Mouse (Mus musculus) cortical plate, adult 2 months (tissue): ENCODE measurements around the gene Gm9508. TPM values are rescaled to one million over a fixed set of nuclear protein-coding genes. Genes with fewer than 3 reads are reported as not detected.

Experiments
- H3K27ac ChIP-seq: fragments of 200-500 bp; 2 replicates; pipeline ENCODE4 v1.5.1; 2012; ENCODE audit warnings: low read length, control low read depth, inconsistent platforms; ENCODE audit not compliant: insufficient read depth
- H3K4me1 ChIP-seq: fragments of 200-500 bp; 2 replicates; pipeline ENCODE4 v1.6.1; 2011; ENCODE audit warnings: low read length; ENCODE audit not compliant: control insufficient read depth, insufficient read depth
- H3K4me3 ChIP-seq: fragments of 200-500 bp; 2 replicates; pipeline ENCODE4 v1.5.1; 2011; ENCODE audit warnings: mild to moderate bottlenecking, low read length, control low read depth; ENCODE audit not compliant: insufficient read depth
- CTCF ChIP-seq: fragments of 200-500 bp; IDR thresholded peaks from 2 replicates; pipeline ENCODE4 v1.5.1; 2011; ENCODE audit warnings: mild to moderate bottlenecking, control low read depth, low read length; ENCODE audit not compliant: insufficient read depth; ENCODE audit errors: extremely low read depth
- POLR2A ChIP-seq: fragments of 200-500 bp; IDR thresholded peaks from 2 replicates; pipeline ENCODE4 v1.6.1; 2011; ENCODE audit warnings: mild to moderate bottlenecking, low read length, control low read depth; ENCODE audit not compliant: insufficient read depth; ENCODE audit errors: extremely low read depth
- polyA plus RNA-seq: library from polyadenylated mRNA; depleted of rRNA; stranded (reverse); fragments of >200 nt; gene quantifications from 2 replicates; pipeline ENCODE4 v1.2.3, GENCODE M21; 2012; rRNA removed

Gm9508 gene
- polyA plus RNA-seq, 1 experiment = not detected

DNA sequence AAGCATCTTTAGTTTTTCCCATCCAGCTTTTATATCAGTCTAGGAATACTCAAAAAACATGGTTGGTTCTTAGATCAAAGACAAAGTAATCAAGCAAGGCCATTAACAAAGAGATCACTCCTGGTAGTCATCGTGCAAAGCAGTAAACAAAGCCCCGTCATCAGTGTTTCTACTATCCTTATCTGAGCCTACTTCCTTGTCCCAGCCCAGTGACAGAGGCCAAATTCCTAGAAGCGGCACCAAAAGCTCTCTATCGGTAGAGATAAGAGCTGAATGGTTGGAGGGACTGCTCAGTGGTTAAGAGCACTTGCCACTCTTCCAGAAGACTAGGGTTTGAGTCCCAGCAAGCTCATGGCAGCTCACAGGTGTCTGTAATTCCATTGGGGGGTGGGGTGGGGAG, 25.5 kb downstream of the Gm9508 start:
- H3K4me1 ChIP-seq = no peaks in the 10 kb centered on the region
- no peak for TF ChIP-seq POLR2A
- TF ChIP-seq CTCF = no peak
- H3K4me3 ChIP-seq = no peak overlapping the region
- H3K27ac ChIP-seq = no peak overlapping the region

- TF ChIP-seq CTCF = no peak
- no peaks in the 10 kb centered on the region for H3K4me1 ChIP-seq
- H3K27ac ChIP-seq = no peak overlapping the region
- no peak overlapping the region for H3K4me3 ChIP-seq
Observed at GRCm38 (mm10) chr10:77670710-77671109, 26.3 kb downstream of the Gm9508 start.

DNA sequence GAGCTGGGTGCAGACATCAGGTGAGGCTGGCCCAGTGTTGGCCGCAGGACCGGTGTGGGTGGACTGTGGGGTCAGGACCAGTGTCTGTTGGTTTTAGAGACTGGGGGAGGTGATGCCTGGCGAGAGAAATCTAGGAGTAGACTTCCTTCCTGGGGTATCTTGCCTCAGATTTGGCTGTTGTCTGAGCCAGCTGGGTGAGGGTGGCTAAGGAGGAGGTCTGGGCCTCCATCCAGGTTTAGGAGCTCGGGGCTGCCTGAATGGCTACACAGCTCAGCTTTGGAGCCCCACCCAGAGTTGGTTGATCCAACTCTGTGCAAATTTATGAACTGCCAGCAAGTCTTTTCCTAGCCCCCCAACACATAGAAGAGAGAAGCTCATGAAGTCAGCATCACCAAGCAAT, 29.6 kb downstream of the Gm9508 start:
- no peak for TF ChIP-seq POLR2A
- TF ChIP-seq CTCF = no peak
- no peak overlapping the region for H3K4me3 ChIP-seq
- H3K4me1 ChIP-seq = no peaks in the 10 kb centered on the region
- no peak overlapping the region for H3K27ac ChIP-seq

GRCm38 (mm10) chr10:77666342-77666741, 30.7 kb downstream of the Gm9508 start:
- Histone ChIP-seq H3K4me3 (no peak overlapping the region), H3K4me1 (no peaks in the 10 kb centered on the region), H3K27ac (no peak overlapping the region)
- TF ChIP-seq CTCF = no peak

GRCm38 (mm10) chr10:77663949-77664665, 32.9 kb downstream of the Gm9508 start:
- TF ChIP-seq CTCF (no peak), POLR2A (no peak)
- Histone ChIP-seq H3K27ac (no peak overlapping the region), H3K4me3 (no peak overlapping the region), H3K4me1 (no peaks in the 10 kb centered on the region)

DNA sequence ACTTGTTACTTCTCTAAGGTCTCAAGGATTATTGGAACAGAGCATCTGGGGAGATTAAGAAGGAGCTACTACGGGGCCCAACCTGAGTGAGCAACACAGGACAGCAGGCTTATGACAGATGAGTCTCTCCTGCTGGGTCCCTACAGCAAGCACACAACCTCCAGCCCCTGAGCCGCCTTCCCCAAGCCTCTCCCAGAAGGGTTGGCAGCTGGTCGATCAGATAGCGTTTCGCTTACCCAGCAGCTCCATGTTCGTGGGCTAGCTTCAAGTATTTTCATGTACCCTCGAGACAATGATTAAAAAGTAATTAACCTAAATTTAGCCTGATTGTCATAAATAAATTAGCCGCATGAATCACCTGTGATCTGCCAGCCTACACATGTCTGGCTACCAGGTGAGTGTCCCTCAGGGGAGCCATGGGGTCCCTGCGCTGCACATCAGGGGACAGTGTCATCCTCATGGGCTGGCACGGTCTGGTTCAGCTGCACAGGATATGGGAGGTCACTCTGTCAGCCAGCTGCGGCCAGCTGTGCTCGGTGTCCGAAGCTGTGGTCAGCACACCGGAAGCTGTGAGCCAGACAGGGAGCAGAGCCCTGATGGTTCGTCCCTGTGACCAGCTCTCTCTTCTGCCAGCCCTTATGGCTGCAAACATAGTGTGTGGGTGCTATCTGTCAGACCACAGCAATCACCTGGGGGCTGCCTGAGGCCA, 38.6 kb downstream of the Gm9508 start:
- TF ChIP-seq POLR2A (no peak), CTCF (no peak)
- H3K27ac ChIP-seq = no peak overlapping the region
- H3K4me1 ChIP-seq = no peaks in the 10 kb centered on the region
- no peak overlapping the region for H3K4me3 ChIP-seq

DNA sequence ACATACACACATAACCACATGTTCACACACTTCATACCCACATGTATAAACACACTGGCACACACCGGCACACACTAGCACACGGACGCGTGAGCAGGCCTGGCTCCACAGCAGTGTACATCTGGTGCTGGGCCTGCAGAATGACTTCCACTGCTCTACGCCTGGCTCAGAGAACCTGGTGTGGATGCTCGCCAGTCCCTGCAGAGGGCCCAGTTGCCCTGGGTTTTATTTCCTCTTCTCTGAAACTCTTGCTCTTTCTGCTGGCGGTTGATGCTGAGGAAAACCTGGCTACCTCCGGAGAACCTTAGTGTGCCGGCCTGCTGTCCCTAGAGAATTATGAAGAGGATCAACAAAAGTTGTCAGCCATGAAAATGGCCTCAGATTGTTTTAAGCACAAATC, 45.0 kb downstream of the Gm9508 start:
- TF ChIP-seq POLR2A = no peak
- TF ChIP-seq CTCF = no peak
- H3K4me3 ChIP-seq = no peak overlapping the region
- no peaks in the 10 kb centered on the region for H3K4me1 ChIP-seq
- H3K27ac ChIP-seq = no peak overlapping the region

GRCm38 (mm10) chr10:77647901-77648300, 49.1 kb downstream of the Gm9508 start:
- Histone ChIP-seq H3K27ac (no peak overlapping the region), H3K4me3 (no peak overlapping the region), H3K4me1 (no peaks in the 10 kb centered on the region)
- no peak for TF ChIP-seq CTCF
- no peak for TF ChIP-seq POLR2A

DNA sequence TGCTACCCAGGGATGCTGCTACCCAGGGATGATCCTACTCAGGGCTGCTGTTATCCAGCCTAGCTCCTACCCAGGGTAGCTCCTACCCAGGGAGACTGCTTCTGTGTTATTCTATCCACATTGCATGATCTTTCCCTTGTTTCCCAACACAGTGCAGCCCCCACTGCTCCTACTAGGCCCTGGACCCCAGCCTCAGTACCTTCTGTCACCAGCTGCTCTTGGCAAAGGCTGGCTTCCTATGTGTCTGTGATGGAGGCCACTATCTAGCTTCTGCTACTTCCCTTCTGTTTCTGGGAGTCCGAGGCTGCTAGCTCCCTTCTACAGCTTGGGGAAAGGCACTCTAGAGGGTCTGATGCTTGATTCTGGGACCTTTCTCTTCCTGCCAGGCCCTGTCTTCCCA, 49.6 kb downstream of the Gm9508 start:
- no peak for TF ChIP-seq POLR2A
- no peak for TF ChIP-seq CTCF
- H3K27ac ChIP-seq = no peak overlapping the region
- H3K4me1 ChIP-seq = no peaks in the 10 kb centered on the region
- no peak overlapping the region for H3K4me3 ChIP-seq

Other genes starting within 250 kb of the Gm9508 start
- 34.5 and 35.1 TPM in 2 replicates for gene Fam207a, start 181.4 kb downstream of the Gm9508 start, polyA plus RNA-seq
- gene Itgb2, start 167.0 kb downstream of the Gm9508 start, polyA plus RNA-seq = 6.1 and 7.3 TPM in 2 replicates
- 111 and 113 TPM in 2 replicates for gene Pttg1ip, start 115.5 kb downstream of the Gm9508 start, polyA plus RNA-seq
- gene Sumo3, start 91.1 kb downstream of the Gm9508 start, polyA plus RNA-seq = 270 and 272 TPM in 2 replicates
- 9.3 TPM in 1 of 2 replicates, not detected in the other for gene Gm49325, start 91.0 kb downstream of the Gm9508 start, polyA plus RNA-seq
- gene Ube2g2, start 75.0 kb downstream of the Gm9508 start, polyA plus RNA-seq = 38.8 and 40.7 TPM in 2 replicates
- gene Tspear, start 10.7 kb downstream of the Gm9508 start, polyA plus RNA-seq = 0.29 TPM in 1 of 2 replicates, not detected in the other
- gene Gm19402, start 6.5 kb downstream of the Gm9508 start, polyA plus RNA-seq = not detected in 2 replicates
- not detected in 2 replicates for gene Gm10272, start 9.4 kb upstream of the Gm9508 start, polyA plus RNA-seq
- gene Gm10024, start 14.2 kb upstream of the Gm9508 start, polyA plus RNA-seq = not detected in 2 replicates
- not detected in 2 replicates for gene Gm10142, start 18.6 kb upstream of the Gm9508 start, polyA plus RNA-seq
- not detected in 2 replicates for gene Krtap12-1, start 23.4 kb upstream of the Gm9508 start, polyA plus RNA-seq
- gene Gm10100, start 29.3 kb upstream of the Gm9508 start, polyA plus RNA-seq = not detected in 2 replicates
- not detected in 2 replicates for gene Gm18596, start 45.4 kb upstream of the Gm9508 start, polyA plus RNA-seq
- gene Gm9736, start 54.1 kb upstream of the Gm9508 start, polyA plus RNA-seq = not detected in 2 replicates
- gene Gm3233, start 62.4 kb upstream of the Gm9508 start, polyA plus RNA-seq = not detected in 2 replicates
- not detected in 2 replicates for gene Gm3238, start 74.1 kb upstream of the Gm9508 start, polyA plus RNA-seq
- not detected in 2 replicates for gene Gm7138, start 79.7 kb upstream of the Gm9508 start, polyA plus RNA-seq
- gene Gm3250, start 85.3 kb upstream of the Gm9508 start, polyA plus RNA-seq = not detected in 2 replicates
- not detected in 2 replicates for gene Gm7137, start 91.0 kb upstream of the Gm9508 start, polyA plus RNA-seq
- not detected in 2 replicates for gene Gm9639, start 97.8 kb upstream of the Gm9508 start, polyA plus RNA-seq
- gene Gm19668, start 101.9 kb upstream of the Gm9508 start, polyA plus RNA-seq = not detected in 2 replicates
- gene Gm9507, start 114.6 kb upstream of the Gm9508 start, polyA plus RNA-seq = not detected in 2 replicates
- not detected in 2 replicates for gene Gm2696, start 117.4 kb upstream of the Gm9508 start, polyA plus RNA-seq
- not detected in 2 replicates for gene Krtap10-4, start 129.9 kb upstream of the Gm9508 start, polyA plus RNA-seq
- not detected in 2 replicates for gene Krtap10-10, start 138.7 kb upstream of the Gm9508 start, polyA plus RNA-seq
- gene Gm36176, start 149.6 kb upstream of the Gm9508 start, polyA plus RNA-seq = not detected in 2 replicates
- gene Gm10318, start 155.6 kb upstream of the Gm9508 start, polyA plus RNA-seq = 0.15 TPM in 1 of 2 replicates, not detected in the other
- not detected in 2 replicates for gene Gm3285, start 164.7 kb upstream of the Gm9508 start, polyA plus RNA-seq
- gene Lrrc3, start 205.3 kb upstream of the Gm9508 start, polyA plus RNA-seq = 7.3 and 7.7 TPM in 2 replicates